Mouse (Mus musculus) stomach, postnatal 0 days (tissue): ENCODE data around the gene Pih1d1.

Experiments used
- CTCF ChIP-seq: IDR thresholded peaks from 2 replicates; pipeline ENCODE4 v1.5.1; 2016; ENCODE audit warnings: antibody characterized with exemption, low read depth, mild to moderate bottlenecking, moderate library complexity
- EP300 ChIP-seq: optimal IDR thresholded peaks from 2 replicates; pipeline ENCODE3; 2016; ENCODE audit warnings: antibody characterized with exemption

DNA sequence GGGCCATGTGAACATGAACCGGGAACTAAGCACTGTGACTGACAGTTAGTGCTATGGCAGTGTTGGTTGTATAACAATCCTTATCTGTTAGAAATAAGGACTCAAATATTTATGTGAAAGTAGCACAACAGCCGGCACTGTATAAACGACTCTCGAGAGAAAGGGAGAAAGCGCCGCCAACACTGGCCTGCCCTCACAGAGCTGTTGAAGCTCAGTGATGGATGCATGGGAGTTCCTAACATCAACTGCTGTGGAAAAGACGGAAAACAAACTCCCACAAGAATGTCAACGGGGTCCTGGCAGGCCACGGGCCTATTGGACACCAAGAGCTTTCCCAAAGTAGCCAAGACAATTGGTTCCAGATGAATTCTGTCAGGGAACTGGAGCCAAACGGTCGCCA lies 2.8 kb upstream of the Pih1d1 start:
- TF ChIP-seq CTCF (no peak), EP300 (no peak)
